Mouse (Mus musculus): ENCODE measurements around the gene Naa16.

- TF ChIP-seq CTCF (IDR thresholded peaks at IDR 0.05; ENCODE audit: low read depth) (no peak), EP300 (IDR thresholded peaks at IDR 0.05; ENCODE audit: low read depth) (no peak)
Measured at GRCm38 (mm10) chr14:79299230-79299629, 91.3 kb downstream of the Naa16 start.

Measured in liver, postnatal 0 days (tissue).